Mouse (Mus musculus) megakaryocyte, adult 5-6 weeks (primary cell): ENCODE measurements at regions not wholly inside any gene's neighbourhood (a gene's known extent, or its start where the extent isn't known, plus 50 kb on each side); places are given as distances from the start of the nearest gene placed in this dataset.

Experiments used
- ATAC-seq: 2 replicates; pipeline ENCODE4 v1.8.0; 2016; ENCODE audit warnings: mild to moderate bottlenecking, inconsistent platforms; ENCODE audit not compliant: poor library complexity, severe bottlenecking

GRCm38 (mm10) chr17:45242076-45242475 lies 191.5 kb downstream of the Cdc5l start:
- ATAC-seq = no peak

GRCm38 (mm10) chr17:45240963-45241543 lies 192.5 kb downstream of the Cdc5l start:
- no peak for ATAC-seq

DNA sequence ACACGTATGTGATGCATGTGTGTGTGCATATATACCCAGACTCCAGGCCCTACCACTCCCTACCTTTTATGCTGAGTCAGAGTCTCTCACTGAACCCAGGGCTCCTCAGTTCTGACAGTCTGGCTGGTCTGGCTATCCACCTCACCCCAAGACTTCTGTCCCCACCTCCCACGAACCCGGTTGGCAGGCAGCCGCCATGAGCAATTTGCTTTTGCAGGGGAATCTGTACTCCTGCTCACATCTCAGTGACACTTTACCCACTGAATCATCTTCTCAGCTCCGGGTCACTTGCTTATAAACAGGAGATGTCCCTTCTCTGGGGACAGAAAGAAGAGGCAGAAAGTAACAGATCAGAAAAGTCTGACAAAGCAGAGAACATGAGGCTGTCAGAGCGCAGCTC lies 193.0 kb downstream of the Cdc5l start:
- ATAC-seq = no peak

DNA sequence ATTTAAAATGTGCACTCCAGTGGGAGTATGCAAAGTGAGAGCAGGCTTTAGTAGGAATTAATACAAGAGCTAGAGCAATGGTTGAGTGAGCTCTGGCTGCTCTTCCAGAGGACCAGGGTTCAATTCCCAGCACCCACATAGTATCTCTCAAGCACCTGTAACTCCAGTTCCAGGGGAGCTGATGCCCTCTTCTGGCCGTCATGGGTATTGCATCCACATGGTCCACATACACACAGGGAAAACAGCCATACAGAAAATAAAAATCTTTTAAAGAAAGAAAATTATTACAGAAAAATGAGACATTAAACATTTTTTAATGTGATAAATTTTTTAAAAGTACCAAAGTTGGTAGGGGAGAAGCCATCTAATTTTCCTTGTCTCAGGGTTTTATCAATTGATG lies 196.3 kb downstream of the Cdc5l start:
- no peak for ATAC-seq

- ATAC-seq = no peak
These were observed 198.1 kb downstream of the Cdc5l start for GRCm38 (mm10) chr17:45235401-45235800.

DNA sequence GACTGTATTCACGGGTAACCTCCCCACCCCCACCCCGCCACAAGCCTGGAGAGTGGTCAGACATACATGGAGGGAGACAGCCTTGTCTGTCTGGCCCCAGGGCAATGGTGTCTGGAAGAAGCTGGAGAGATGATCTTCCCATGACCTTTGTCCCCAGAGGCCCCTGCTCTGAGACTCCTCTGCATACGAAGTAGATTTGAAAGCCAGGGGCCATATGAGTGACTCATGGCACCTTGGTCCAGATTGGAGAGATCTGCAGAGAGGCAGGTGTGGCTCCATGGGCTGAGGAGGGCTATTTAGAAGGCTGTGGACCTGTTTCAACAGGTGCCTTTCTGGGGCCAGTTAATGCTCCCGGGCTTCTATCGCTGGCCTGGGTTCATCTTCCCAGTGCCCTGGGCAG lies 200.7 kb downstream of the Cdc5l start:
- ATAC-seq = no peak

DNA sequence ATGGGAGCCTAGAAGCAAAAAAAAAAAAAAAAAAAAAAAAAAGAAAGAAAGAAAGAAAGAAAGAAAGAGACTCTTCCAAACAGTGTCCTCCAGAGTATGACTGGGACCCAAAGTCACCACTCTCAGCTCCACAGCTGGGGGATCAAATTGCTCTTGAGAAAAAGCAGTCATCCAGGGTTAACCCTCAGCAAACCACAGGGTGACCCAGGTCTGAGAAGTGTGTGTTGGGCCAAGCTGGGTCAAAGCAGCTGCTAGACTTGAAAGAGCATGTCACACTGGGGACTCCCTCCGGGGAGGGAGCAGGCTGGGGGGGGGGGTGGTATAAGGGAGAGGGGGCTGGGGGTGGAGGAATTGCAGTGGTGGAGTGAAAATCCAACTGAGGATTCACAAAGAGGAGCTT lies 206.3 kb downstream of the Cdc5l start:
- no peak for ATAC-seq

DNA sequence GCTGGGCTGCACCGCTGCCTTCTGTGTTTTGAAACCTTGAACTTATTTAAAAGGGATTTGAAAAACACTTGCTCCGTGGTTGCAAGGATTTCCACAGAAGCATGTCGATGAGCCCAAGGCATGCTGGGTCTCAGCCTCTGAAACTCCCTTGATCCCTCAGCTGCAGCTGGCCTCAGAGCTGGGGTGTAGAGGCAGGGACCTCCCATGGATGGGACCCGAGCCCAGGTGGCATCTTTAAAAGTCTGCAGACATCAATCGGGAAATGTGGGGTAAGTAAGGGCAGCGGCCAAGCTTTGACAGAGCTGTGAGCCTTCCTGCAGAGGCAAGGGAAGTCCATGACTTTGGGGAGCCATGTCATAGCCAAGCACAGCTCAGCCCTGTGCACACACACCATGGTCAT lies 207.1 kb downstream of the Cdc5l start:
- ATAC-seq = no peak

GRCm38 (mm10) chr17:45221625-45222024 lies 211.9 kb downstream of the Cdc5l start:
- no peak for ATAC-seq

DNA sequence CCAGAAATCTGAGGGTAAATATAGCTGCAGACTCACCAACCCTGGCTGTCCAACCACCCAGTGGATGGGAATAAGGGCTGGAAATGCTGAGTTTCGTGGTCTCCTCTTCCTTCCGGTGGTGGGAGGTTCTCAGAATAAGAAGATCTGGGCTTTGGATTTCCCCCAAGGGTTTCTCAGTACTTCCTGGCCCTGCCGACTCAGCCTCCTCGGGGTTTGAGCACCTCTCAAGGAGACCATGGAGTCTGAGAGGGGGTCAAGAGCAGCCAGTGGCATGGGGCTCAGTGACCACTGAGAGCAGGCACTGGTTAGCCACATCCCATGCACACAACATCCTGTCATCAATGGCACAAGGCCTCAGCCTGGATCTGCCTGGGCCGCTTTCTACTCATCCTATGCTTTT lies 216.4 kb downstream of the Cdc5l start:
- ATAC-seq = no peak

DNA sequence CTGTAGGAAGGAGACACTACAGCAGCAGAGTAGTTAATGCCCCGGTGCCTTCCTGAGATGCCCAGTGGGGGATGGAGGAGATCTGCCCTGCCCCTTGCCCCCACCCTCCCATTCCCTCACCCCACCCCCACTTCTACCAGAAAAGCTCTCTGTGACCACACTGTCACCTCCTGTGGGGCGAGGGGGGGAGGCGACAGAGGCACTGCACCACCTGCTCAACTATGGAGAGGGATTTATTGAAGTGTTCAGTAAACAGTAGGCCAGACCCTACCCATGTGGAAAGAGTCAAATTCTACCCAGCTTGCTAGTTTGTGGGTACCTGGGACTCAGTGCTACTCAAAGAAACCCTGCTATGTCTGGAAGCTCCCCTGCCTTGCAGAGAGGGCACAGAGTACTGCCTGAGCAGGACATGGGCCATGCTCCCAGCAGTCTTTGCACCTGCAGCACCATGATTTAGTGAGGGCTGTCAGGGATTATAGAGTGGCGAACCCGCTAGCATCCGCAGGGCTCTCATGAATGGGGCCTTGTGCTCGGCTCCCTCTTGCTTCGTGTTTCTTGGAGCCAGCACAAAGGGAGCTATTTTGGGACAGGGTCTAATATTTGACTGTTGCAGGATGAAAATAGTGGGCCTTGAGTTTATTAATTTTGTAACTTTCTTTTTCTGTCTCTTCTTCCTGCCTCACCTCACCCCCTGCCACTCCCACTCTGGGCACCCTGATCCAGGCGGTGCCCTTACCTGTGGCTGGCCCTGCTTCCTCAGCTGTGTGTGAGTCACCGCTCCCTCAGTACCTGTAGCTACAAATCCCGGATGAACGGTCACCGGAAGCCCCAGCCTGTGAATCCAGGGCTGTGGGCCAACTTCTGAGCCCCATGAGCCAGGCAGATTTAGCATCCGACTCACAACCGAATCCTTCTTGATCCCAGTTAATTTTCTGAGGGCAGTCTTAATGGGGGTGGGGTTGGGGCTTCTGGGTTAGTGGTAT lies 218.2 kb downstream of the Cdc5l start:
- no peak for ATAC-seq

DNA sequence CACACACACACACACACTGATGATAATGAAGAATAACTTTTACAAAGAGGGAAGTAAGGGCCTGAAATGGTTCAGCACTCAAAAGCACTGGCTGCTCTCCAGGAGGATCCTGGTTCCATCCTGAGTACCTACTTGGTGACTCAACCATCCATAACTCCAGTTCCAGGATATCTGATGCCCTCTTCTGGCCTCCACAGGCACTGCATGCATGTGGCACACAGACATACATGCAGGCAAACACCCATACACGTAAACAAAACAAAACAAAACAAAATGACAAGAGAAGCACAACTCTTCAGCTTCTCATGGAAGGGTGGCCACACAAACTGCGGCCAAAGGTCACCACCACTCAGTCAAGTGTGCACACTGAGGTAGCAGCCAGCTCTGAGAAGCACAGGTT lies 222.6 kb downstream of the Cdc5l start:
- ATAC-seq = no peak

DNA sequence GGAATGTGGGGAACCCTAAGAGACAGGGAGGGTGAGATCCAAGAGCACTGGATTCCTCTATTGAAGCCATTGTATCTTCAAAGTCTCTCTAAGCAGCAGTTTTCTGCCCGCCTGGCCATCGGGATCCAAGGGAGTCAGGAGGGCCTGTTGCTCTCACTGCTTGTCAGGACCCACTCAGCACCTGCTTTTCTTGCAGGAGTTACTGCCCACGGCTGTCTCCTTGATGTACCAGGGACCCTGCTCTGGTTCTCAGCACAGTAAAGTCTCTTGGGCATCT lies 224.2 kb downstream of the Cdc5l start:
- no peak for ATAC-seq

DNA sequence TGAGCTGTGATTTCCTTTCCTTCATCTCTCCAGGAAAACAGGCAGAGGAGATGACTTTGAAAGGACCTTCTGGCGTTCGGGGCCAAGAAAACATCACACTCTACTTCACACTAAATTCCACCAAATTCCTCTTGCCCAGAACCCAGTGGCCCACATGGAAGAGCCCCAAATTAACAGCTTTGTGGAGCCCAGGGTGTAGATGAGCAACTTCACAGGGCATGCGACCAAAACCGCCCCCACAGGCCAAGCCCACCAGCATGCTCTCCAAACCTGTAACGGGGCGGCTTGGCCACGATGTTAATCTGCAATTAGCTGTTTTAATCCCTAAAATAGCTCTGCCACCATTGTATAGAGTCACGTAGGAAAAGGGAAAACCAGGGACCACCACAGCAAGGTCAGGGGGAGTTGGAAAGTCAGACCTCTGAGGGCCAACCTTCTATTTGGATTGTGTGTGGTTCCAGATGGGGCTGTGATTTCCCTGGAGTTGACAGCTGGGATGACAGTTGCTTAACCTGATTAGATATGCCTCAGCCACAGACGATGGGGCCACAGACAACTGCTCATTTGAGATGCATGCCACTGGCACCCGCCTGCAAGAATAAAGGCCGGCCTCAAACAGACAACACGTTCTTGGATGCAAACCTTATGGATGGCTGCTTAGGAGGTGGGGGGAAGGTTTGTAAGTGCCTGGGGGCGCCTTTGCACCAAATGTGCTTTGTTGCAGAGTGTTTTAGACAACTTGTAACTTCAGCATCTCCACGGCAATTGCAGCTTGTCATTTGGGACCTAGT lies 224.7 kb downstream of the Cdc5l start:
- no peak for ATAC-seq

GRCm38 (mm10) chr17:45195779-45196178 lies 237.8 kb downstream of the Cdc5l start:
- ATAC-seq = no peak

- ATAC-seq = no peak
These were observed 238.7 kb downstream of the Cdc5l start for GRCm38 (mm10) chr17:45194786-45195281.

DNA sequence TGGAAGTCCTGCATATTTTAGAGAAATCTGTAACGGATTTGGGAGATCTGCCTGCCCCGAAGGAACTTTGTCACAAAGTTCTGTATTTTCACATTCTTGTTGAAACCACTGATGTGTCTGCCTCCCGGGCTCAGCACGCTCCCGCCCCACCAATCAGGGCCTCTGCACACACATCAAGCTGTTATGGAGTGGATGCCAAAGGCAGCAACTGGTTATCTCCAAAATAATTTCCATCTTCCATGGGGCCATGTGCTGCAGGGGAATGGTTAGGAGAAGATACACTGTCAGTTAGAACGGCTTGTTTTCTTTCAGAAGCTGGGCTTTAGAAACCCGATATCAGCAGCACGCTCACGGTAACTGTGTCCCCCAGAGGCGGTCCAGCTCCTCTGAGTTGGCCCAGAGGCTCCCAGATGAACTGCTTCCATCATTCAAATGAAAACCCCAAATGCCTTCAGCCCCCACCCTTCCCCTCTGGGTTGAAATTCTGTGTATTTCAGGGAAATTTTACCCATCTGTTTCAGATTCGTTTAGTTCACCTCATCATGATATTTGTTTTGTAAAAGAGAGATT lies 240.0 kb downstream of the Cdc5l start:
- no peak for ATAC-seq

DNA sequence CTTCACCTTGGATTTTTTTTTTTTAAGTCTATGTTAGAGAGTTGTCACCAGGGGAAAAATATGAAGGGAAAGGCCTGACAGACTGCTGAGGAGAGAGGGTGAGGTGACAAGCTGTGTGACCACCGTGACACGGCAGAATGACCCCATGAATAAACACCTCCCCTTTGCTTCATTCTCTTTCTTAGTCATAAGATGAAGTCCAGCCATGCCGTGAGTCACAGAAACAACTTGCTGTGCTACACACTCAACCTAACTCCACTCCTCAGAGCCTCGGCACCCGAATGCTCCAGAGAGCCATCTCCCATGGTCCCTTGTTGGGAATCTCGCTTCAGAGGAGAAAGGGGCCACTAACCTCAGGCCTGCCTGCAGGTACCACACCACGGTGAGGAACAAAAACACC lies 246.1 kb downstream of the Cdc5l start:
- no peak for ATAC-seq

- ATAC-seq = no peak
These were observed 257.2 kb downstream of the Cdc5l start for GRCm38 (mm10) chr17:45176340-45176739.

DNA sequence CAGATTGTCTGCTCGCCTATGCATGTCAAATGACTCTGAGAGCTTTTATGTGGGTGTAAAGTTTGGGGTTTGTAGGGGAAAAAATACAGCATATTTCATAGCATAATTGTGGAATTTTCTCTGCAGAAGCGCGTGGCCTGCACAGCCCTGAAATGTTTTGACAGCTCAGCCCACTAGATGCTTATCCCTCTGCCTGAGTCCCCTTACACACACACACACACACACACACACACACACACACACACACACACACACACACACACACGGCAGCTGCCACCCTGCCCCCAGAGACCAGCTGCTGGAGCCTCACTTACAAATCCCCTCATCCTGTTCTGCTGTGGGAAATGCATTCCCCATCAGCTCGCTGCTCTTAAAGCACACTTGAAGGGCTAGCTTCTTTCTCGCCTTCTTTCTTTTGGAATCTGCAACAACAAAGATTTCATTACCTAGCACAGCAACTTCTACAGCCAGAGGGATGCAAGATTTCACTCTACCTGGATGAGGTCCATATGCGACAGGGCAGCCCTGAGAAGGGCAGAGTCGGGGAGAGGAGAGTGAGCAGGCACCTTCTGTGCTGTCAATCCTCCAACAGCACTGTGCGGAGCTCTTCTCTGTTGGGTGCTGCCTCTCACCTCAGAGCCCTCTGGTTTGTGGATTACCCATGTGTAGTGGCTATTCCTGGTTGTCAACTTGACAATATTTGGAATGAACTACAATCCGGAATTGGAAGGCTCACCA lies 264.1 kb downstream of the Cdc5l start:
- no peak for ATAC-seq
